Mouse (Mus musculus): ENCODE results near the gene Atp1b1. TPM values are rescaled to one million over a fixed set of nuclear protein-coding genes. Genes with fewer than 3 reads are reported as not detected.

The Atp1b1 gene
- polyA plus RNA-seq, 1 experiment from 2014 or later = 101 TPM

DNA sequence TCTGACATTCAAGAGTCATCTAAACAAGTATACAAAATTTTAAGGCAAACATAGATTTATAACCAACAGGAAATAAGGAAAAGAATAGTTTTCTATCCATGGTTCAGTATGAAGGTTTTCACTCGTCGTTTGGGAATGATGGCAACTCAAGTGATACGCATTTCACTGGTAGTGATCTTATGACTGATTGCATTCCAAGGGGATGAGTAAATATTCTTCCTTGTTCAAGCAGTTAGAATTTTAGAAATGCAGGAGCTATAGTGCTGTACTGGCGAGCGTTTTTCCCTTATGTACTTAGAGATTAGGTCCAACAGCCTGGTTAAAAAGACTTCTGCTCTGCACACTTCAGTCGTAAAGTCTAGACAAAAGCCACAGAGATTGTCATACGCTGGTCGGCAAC lies 38.8 kb downstream of the Atp1b1 start:
- H3K27ac ChIP-seq (ENCODE audit: low read depth) = no peak overlapping the region
- H3K36me3 ChIP-seq (ENCODE audit: control insufficient read depth, insufficient read depth, low read length) = no peaks in the 10 kb centered on the region
- H3K4me2 ChIP-seq (ENCODE audit: low read length) = no peak overlapping the region
- ATAC-seq (replicated peaks; ENCODE audit: low FRiP score, low TSS enrichment, low read depth) = no peak
- no peaks in the 10 kb centered on the region for H3K27me3 ChIP-seq (replicated peaks; ENCODE audit: control insufficient read depth, insufficient read depth, low read length)
- H3K4me3 ChIP-seq (ENCODE audit: low read depth, low read length) = no peak overlapping the region
- no peaks in the 10 kb centered on the region for H3K9me3 ChIP-seq (ENCODE audit: control insufficient read depth, low read length)
- H3K4me1 ChIP-seq (replicated peaks; ENCODE audit: control insufficient read depth, insufficient read depth, low read length) = peaks cover 3% of the 10 kb centered on the region; the same call in 1 of the 2 replicates
- no peak overlapping the region for H3K9ac ChIP-seq (ENCODE audit: low read length)
- WGBS = 62% methylated on average over 8 of the region's 8 CpGs
- no peak for DNase-seq (ENCODE audit: low spot score)

GRCm38 (mm10) chr1:164418320-164418719 lies 39.8 kb downstream of the Atp1b1 start:
- 59% methylated on average over 10 of the region's 10 CpGs for WGBS
- Histone ChIP-seq H3K36me3 (ENCODE audit: control insufficient read depth, insufficient read depth, low read length) (no peaks in the 10 kb centered on the region), H3K9me3 (ENCODE audit: control insufficient read depth, low read length) (no peaks in the 10 kb centered on the region), H3K27me3 (replicated peaks; ENCODE audit: control insufficient read depth, insufficient read depth, low read length) (no peaks in the 10 kb centered on the region), H3K9ac (ENCODE audit: low read length) (no peak overlapping the region), H3K4me2 (ENCODE audit: low read length) (no peak overlapping the region), H3K27ac (ENCODE audit: low read depth) (no peak overlapping the region), H3K4me1 (replicated peaks; ENCODE audit: control insufficient read depth, insufficient read depth, low read length) (peaks cover 3% of the 10 kb centered on the region; the same call in 1 of the 2 replicates), H3K4me3 (ENCODE audit: low read depth, low read length) (no peak overlapping the region)
- no peak for ATAC-seq (replicated peaks; ENCODE audit: low FRiP score, low TSS enrichment, low read depth)
- no peak for DNase-seq (ENCODE audit: low spot score)

DNA sequence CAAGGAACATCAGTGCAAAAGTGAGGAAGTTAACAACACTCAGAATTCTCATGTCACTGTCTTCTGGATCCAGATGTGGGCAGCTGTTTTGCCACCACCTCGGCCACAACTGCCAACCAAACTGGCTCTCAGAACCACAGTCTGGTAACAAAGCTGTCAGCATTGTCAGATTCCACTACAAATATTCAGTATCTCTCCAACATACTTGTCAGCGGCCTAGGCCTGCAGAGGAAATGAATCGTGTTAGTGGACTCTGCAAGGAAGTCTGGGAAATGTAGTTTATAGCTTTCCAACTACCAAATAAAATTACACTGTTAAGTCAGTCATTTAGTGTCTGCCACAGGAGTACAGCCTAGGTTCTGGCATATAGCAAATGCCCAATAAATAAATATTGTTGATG lies 40.6 kb downstream of the Atp1b1 start:
- H3K9me3 ChIP-seq (ENCODE audit: control insufficient read depth, low read length) = no peaks in the 10 kb centered on the region
- ATAC-seq (replicated peaks; ENCODE audit: low FRiP score, low TSS enrichment, low read depth) (no peak), DNase-seq (ENCODE audit: low spot score) (no peak)
- 0 out of 2 replicates have a peak overlapping the region, but pooled peaks have one; percentile 27 for H3K27ac ChIP-seq (ENCODE audit: low read depth)
- H3K4me1 ChIP-seq (replicated peaks; ENCODE audit: control insufficient read depth, insufficient read depth, low read length) = peaks cover 3% of the 10 kb centered on the region; the same call in 1 of the 2 replicates
- WGBS = 73% methylated on average over 3 of the region's 3 CpGs
- no peaks in the 10 kb centered on the region for H3K36me3 ChIP-seq (ENCODE audit: control insufficient read depth, insufficient read depth, low read length)
- H3K4me2 ChIP-seq (ENCODE audit: low read length) = no peak overlapping the region
- H3K27me3 ChIP-seq (replicated peaks; ENCODE audit: control insufficient read depth, insufficient read depth, low read length) = no peaks in the 10 kb centered on the region
- H3K4me3 ChIP-seq (ENCODE audit: low read depth, low read length) = no peak overlapping the region
- H3K9ac ChIP-seq (ENCODE audit: low read length) = no peak overlapping the region

- Histone ChIP-seq H3K27me3 (replicated peaks; ENCODE audit: control insufficient read depth, insufficient read depth, low read length) (no peaks in the 10 kb centered on the region), H3K27ac (ENCODE audit: low read depth) (0 out of 2 replicates have a peak overlapping the region, but pooled peaks have one; percentile 27), H3K36me3 (ENCODE audit: control insufficient read depth, insufficient read depth, low read length) (no peaks in the 10 kb centered on the region), H3K4me3 (ENCODE audit: low read depth, low read length) (no peak overlapping the region), H3K9me3 (ENCODE audit: control insufficient read depth, low read length) (no peaks in the 10 kb centered on the region), H3K4me2 (ENCODE audit: low read length) (no peak overlapping the region), H3K9ac (ENCODE audit: low read length) (no peak overlapping the region), H3K4me1 (replicated peaks; ENCODE audit: control insufficient read depth, insufficient read depth, low read length) (peaks cover 3% of the 10 kb centered on the region; the same call in 1 of the 2 replicates)
- WGBS = 78% methylated on average over 12 of the region's 12 CpGs
- DNase-seq (ENCODE audit: low spot score) (no peak), ATAC-seq (replicated peaks; ENCODE audit: low FRiP score, low TSS enrichment, low read depth) (no peak)
Measured at GRCm38 (mm10) chr1:164416692-164417394, 41.3 kb downstream of the Atp1b1 start.

- Histone ChIP-seq H3K4me1 (replicated peaks; ENCODE audit: control insufficient read depth, insufficient read depth, low read length) (peaks cover 3% of the 10 kb centered on the region; the same call in 1 of the 2 replicates), H3K9ac (ENCODE audit: low read length) (no peak overlapping the region), H3K27me3 (replicated peaks; ENCODE audit: control insufficient read depth, insufficient read depth, low read length) (no peaks in the 10 kb centered on the region), H3K36me3 (ENCODE audit: control insufficient read depth, insufficient read depth, low read length) (no peaks in the 10 kb centered on the region), H3K4me2 (ENCODE audit: low read length) (no peak overlapping the region), H3K27ac (ENCODE audit: low read depth) (peak overlapping the region; percentile 55), H3K4me3 (ENCODE audit: low read depth, low read length) (no peak overlapping the region), H3K9me3 (ENCODE audit: control insufficient read depth, low read length) (no peaks in the 10 kb centered on the region)
- 71% methylated on average over 2 of the region's 2 CpGs for WGBS
- ATAC-seq (replicated peaks; ENCODE audit: low FRiP score, low TSS enrichment, low read depth) (peak; percentile 70), DNase-seq (ENCODE audit: low spot score) (no peak)
Measured at GRCm38 (mm10) chr1:164415347-164415751, 42.8 kb downstream of the Atp1b1 start.

- WGBS = 90% methylated on average over 11 of the region's 11 CpGs
- H3K27ac ChIP-seq (ENCODE audit: low read depth) = no peak overlapping the region
- H3K4me1 ChIP-seq (replicated peaks; ENCODE audit: control insufficient read depth, insufficient read depth, low read length) = peaks cover 3% of the 10 kb centered on the region; the same call in 1 of the 2 replicates
- H3K4me3 ChIP-seq (ENCODE audit: low read depth, low read length) = no peak overlapping the region
- no peaks in the 10 kb centered on the region for H3K27me3 ChIP-seq (replicated peaks; ENCODE audit: control insufficient read depth, insufficient read depth, low read length)
- ATAC-seq (replicated peaks; ENCODE audit: low FRiP score, low TSS enrichment, low read depth) = no peak
- no peak for DNase-seq (ENCODE audit: low spot score)
- no peaks in the 10 kb centered on the region for H3K36me3 ChIP-seq (ENCODE audit: control insufficient read depth, insufficient read depth, low read length)
- H3K4me2 ChIP-seq (ENCODE audit: low read length) = no peak overlapping the region
- H3K9ac ChIP-seq (ENCODE audit: low read length) = no peak overlapping the region
- no peaks in the 10 kb centered on the region for H3K9me3 ChIP-seq (ENCODE audit: control insufficient read depth, low read length)
Measured at GRCm38 (mm10) chr1:164413608-164414007, 44.5 kb downstream of the Atp1b1 start.

GRCm38 (mm10) chr1:164412906-164413305 lies 45.2 kb downstream of the Atp1b1 start:
- H3K4me2 ChIP-seq (ENCODE audit: low read length) = no peak overlapping the region
- ATAC-seq (replicated peaks; ENCODE audit: low FRiP score, low TSS enrichment, low read depth) = no peak
- no peak overlapping the region for H3K27ac ChIP-seq (ENCODE audit: low read depth)
- no peaks in the 10 kb centered on the region for H3K27me3 ChIP-seq (replicated peaks; ENCODE audit: control insufficient read depth, insufficient read depth, low read length)
- WGBS = 84% methylated on average over 9 of the region's 9 CpGs
- H3K9me3 ChIP-seq (ENCODE audit: control insufficient read depth, low read length) = no peaks in the 10 kb centered on the region
- peaks cover 3% of the 10 kb centered on the region; the same call in 1 of the 2 replicates for H3K4me1 ChIP-seq (replicated peaks; ENCODE audit: control insufficient read depth, insufficient read depth, low read length)
- H3K4me3 ChIP-seq (ENCODE audit: low read depth, low read length) = no peak overlapping the region
- no peaks in the 10 kb centered on the region for H3K36me3 ChIP-seq (ENCODE audit: control insufficient read depth, insufficient read depth, low read length)
- no peak for DNase-seq (ENCODE audit: low spot score)
- no peak overlapping the region for H3K9ac ChIP-seq (ENCODE audit: low read length)

DNA sequence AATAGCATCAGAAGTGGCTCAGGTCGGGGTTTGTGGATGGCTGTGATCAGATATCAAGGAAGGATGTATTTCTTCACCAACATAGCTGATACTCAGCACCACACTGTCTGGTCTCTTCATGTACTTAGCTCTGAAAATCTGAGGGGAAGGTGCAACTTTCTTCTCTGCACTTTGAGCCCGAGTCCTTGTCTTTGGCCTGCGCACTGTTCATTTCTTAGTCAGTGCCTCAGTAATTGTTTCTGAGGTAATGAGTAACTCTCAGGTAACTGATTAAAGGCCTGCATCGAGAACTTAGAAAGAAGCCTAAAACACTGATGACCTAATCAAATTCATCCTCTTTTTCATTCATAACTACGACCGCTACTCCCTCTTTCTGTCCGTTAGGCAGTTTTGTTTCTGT lies 46.8 kb downstream of the Atp1b1 start:
- Histone ChIP-seq H3K4me3 (ENCODE audit: low read depth, low read length) (no peak overlapping the region), H3K9me3 (ENCODE audit: control insufficient read depth, low read length) (no peaks in the 10 kb centered on the region), H3K4me2 (ENCODE audit: low read length) (no peak overlapping the region), H3K9ac (ENCODE audit: low read length) (no peak overlapping the region), H3K36me3 (ENCODE audit: control insufficient read depth, insufficient read depth, low read length) (no peaks in the 10 kb centered on the region), H3K4me1 (replicated peaks; ENCODE audit: control insufficient read depth, insufficient read depth, low read length) (0 out of 2 replicates have a peak, but pooled peaks cover 1% of the 10 kb centered on the region), H3K27ac (ENCODE audit: low read depth) (0 out of 2 replicates have a peak overlapping the region, but pooled peaks have one; percentile 22), H3K27me3 (replicated peaks; ENCODE audit: control insufficient read depth, insufficient read depth, low read length) (no peaks in the 10 kb centered on the region)
- WGBS = 75% methylated on average over 7 of the region's 7 CpGs
- ATAC-seq (replicated peaks; ENCODE audit: low FRiP score, low TSS enrichment, low read depth) (no peak), DNase-seq (ENCODE audit: low spot score) (no peak)

DNA sequence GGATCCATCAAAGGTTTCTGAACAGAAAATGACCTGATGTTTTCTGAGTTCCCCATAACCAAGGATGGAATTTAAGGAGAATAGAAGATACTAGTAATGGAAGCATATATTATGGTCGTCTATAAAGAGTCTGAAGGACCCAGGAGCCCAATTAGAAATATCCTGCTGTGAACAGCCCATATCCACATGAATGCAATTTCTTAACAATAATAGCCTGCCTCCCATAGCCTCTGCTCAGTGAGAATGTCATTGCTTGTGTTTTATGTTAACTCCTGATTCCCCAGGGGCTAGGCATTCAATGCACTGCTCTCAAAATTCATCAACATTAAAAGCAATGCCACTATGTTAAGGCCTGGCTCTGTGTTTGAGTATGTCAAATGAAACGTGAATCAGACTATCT lies 49.5 kb downstream of the Atp1b1 start:
- ATAC-seq (replicated peaks; ENCODE audit: low FRiP score, low TSS enrichment, low read depth) (no peak), DNase-seq (ENCODE audit: low spot score) (no peak)
- Histone ChIP-seq H3K27ac (ENCODE audit: low read depth) (no peak overlapping the region), H3K4me3 (ENCODE audit: low read depth, low read length) (no peak overlapping the region), H3K27me3 (replicated peaks; ENCODE audit: control insufficient read depth, insufficient read depth, low read length) (no peaks in the 10 kb centered on the region), H3K4me1 (replicated peaks; ENCODE audit: control insufficient read depth, insufficient read depth, low read length) (no peaks in the 10 kb centered on the region), H3K9ac (ENCODE audit: low read length) (no peak overlapping the region), H3K4me2 (ENCODE audit: low read length) (no peak overlapping the region), H3K9me3 (ENCODE audit: control insufficient read depth, low read length) (no peaks in the 10 kb centered on the region), H3K36me3 (ENCODE audit: control insufficient read depth, insufficient read depth, low read length) (no peaks in the 10 kb centered on the region)
- WGBS = 71% methylated on average over 2 of the region's 2 CpGs

Measured in intestine, embryonic 14.5 days (tissue).